Mouse (Mus musculus) limb, embryonic 13.5 days (tissue): ENCODE results near the gene Senp5. TPM values are rescaled to one million over a fixed set of nuclear protein-coding genes. Genes with fewer than 3 reads are reported as not detected.

Source experiments
- ATAC-seq: fragments of 200-750 bp; cut with Nextera tagmentation; 2 replicates; pipeline ENCODE4 v1.8.0; 2017; ENCODE audit warnings: low read depth, moderate number of reproducible peaks, moderate TSS enrichment; ENCODE audit not compliant: low FRiP score
- H3K27ac ChIP-seq: fragments of 300-500 bp; sonication (generic); 2 replicates; pipeline ENCODE4 v1.5.1; 2015; ENCODE audit warnings: inconsistent platforms, mild to moderate bottlenecking, moderate library complexity
- H3K27me3 ChIP-seq: fragments of 300-500 bp; sonication (generic); 2 replicates; pipeline ENCODE4 v1.6.1; 2015; ENCODE audit warnings: mild to moderate bottlenecking, inconsistent platforms
- H3K36me3 ChIP-seq: fragments of 300-500 bp; sonication (generic); 2 replicates; pipeline ENCODE4 v1.6.1; 2015; ENCODE audit warnings: inconsistent platforms, mild to moderate bottlenecking, moderate library complexity
- H3K4me1 ChIP-seq: fragments of 300-500 bp; sonication (generic); 2 replicates; pipeline ENCODE4 v1.6.1; 2015; ENCODE audit warnings: inconsistent platforms
- H3K4me2 ChIP-seq: fragments of 300-500 bp; sonication (generic); replicated peaks from 2 replicates; pipeline ENCODE4 v1.6.1; 2015; ENCODE audit warnings: inconsistent platforms, mild to moderate bottlenecking, moderate library complexity
- H3K4me3 ChIP-seq: fragments of 300-500 bp; sonication (generic); 2 replicates; pipeline ENCODE4 v1.5.1; 2015; ENCODE audit warnings: moderate library complexity, mild to moderate bottlenecking, inconsistent platforms
- H3K9ac ChIP-seq: fragments of 300-500 bp; sonication (generic); 2 replicates; pipeline ENCODE4 v1.6.1; 2015; ENCODE audit warnings: mild to moderate bottlenecking, inconsistent platforms
- H3K9me3 ChIP-seq: fragments of 300-500 bp; sonication (generic); 2 replicates; pipeline ENCODE4 v1.6.1; 2016; ENCODE audit warnings: inconsistent platforms
- whole genome bisulfite sequencing: fragments of 180-500 bp; shearing (Covaris S2); methylation state at CpG from one replicate; pipeline ENCODE4 v1.1.7; 2015; 5-methylcytosine and 5-hydroxymethylcytosine counted together
- polyA plus RNA-seq: library from polyadenylated mRNA; unstranded; fragments of >200 nt; fragmentation: Nextera tagmentation; extraction: Ambion mirVana; gene quantifications from 2 replicates; pipeline ENCODE4 v1.2.1, GENCODE M21; 2015

The Senp5 gene
- polyA plus RNA-seq, result 16.8 and 18.2 TPM in 2 replicates

- peak; percentile 94 for ATAC-seq
- 1% methylated on average over 65 of the region's 66 CpGs for WGBS
Measured at GRCm38 (mm10) chr16:32002509-32003477, at the start of gene Senp5. Gene Senp5, minus strand, starts transcription at chr16:32003287.

GRCm38 (mm10) chr16:32042367-32042766 lies 39.3 kb upstream of the Senp5 start:
- Histone ChIP-seq H3K4me3 (no peak overlapping the region), H3K4me1 (no peaks in the 10 kb centered on the region), H3K27me3 (no peaks in the 10 kb centered on the region), H3K9ac (no peak overlapping the region), H3K4me2 (no peak overlapping the region), H3K9me3 (no peaks in the 10 kb centered on the region), H3K27ac (no peak overlapping the region), H3K36me3 (peaks cover 77% of the 10 kb centered on the region)
- no peak for ATAC-seq
- WGBS, result 93% methylated on average over 4 of the region's 4 CpGs

More at GRCm38 (mm10) chr16:32002509-32003477, at the start of gene Senp5:
- H3K4me1 ChIP-seq, result peaks cover 19% of the 10 kb centered on the region
- peak within 1 kb of the TSS; percentile 97 for H3K9ac ChIP-seq
- peaks cover 8% of the 10 kb centered on the region for H3K36me3 ChIP-seq
- H3K4me2 ChIP-seq, result peak within 1 kb of the TSS; percentile 77
- no peaks in the 10 kb centered on the region for H3K27me3 ChIP-seq
- H3K9me3 ChIP-seq, result no peaks in the 10 kb centered on the region
- H3K27ac ChIP-seq, result peak within 1 kb of the TSS; percentile 33; the same call in 1 of the 2 replicates
- peak within 1 kb of the TSS; percentile 100 for H3K4me3 ChIP-seq

GRCm38 (mm10) chr16:32019678-32020077 lies 16.6 kb upstream of the Senp5 start:
- Histone ChIP-seq H3K27me3 (no peaks in the 10 kb centered on the region), H3K36me3 (peaks cover 76% of the 10 kb centered on the region), H3K4me2 (no peak overlapping the region), H3K9ac (no peak overlapping the region), H3K9me3 (no peaks in the 10 kb centered on the region), H3K4me3 (no peak overlapping the region), H3K4me1 (no peaks in the 10 kb centered on the region), H3K27ac (no peak overlapping the region)
- 88% methylated on average over 9 of the region's 9 CpGs for WGBS
- ATAC-seq, result no peak

- H3K4me1 ChIP-seq, result no peaks in the 10 kb centered on the region
- H3K27me3 ChIP-seq, result no peaks in the 10 kb centered on the region
- H3K4me3 ChIP-seq, result no peak overlapping the region
- ATAC-seq, result no peak
- H3K27ac ChIP-seq, result no peak overlapping the region
- H3K9ac ChIP-seq, result no peak overlapping the region
- 86% methylated on average over 4 of the region's 4 CpGs for WGBS
- H3K9me3 ChIP-seq, result no peaks in the 10 kb centered on the region
- H3K36me3 ChIP-seq, result peaks cover 8% of the 10 kb centered on the region
- no peak overlapping the region for H3K4me2 ChIP-seq
Measured at GRCm38 (mm10) chr16:32010330-32010729, 7.2 kb upstream of the Senp5 start.

GRCm38 (mm10) chr16:32009913-32010312 lies 6.8 kb upstream of the Senp5 start:
- WGBS, result 37% methylated on average over 5 of the region's 5 CpGs
- no peak overlapping the region for H3K4me3 ChIP-seq
- H3K4me2 ChIP-seq, result no peak overlapping the region
- peaks cover 8% of the 10 kb centered on the region for H3K36me3 ChIP-seq
- ATAC-seq, result no peak
- no peaks in the 10 kb centered on the region for H3K9me3 ChIP-seq
- H3K9ac ChIP-seq, result no peak overlapping the region
- no peak overlapping the region for H3K27ac ChIP-seq
- no peaks in the 10 kb centered on the region for H3K4me1 ChIP-seq
- H3K27me3 ChIP-seq, result no peaks in the 10 kb centered on the region

DNA sequence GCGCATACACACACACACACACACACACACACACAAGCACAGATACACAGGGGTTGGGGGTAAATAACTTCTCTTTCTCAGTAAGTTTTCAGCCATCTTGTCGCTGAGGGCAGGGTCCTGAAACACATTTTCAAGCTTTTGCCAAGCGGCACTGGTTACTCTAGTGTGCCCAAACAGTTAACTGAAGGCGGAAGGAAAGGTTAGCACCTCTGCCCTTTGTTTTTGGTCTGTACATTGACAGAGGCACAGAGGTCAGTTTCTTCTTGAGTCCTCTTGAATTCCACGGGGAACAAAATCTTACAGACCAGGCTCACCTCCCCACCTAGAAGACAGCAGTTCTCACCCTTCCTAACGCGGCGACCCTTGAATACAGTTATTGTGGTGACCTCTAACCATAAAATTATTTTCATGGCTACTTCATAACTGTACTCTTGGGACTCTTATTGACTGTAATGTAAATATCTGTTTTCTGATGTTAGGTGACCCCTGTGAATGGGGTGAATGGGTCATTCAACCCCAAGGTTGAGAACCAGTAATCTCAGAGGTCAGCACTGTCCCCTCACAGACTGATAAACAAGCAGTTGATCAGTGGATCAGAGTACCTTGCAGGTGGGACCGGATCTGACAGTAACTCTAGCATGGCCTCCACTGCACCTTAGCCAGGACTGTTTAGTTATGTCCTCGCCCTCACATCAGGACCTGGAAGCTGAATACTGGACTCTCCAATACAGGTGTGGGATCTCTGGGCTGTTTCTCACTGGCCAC lies 5.6 kb upstream of the Senp5 start:
- Histone ChIP-seq H3K4me2 (no peak overlapping the region), H3K9ac (no peak overlapping the region), H3K36me3 (peaks cover 4% of the 10 kb centered on the region), H3K4me1 (peaks cover under 1% of the 10 kb centered on the region; the same call in 1 of the 2 replicates), H3K27me3 (no peaks in the 10 kb centered on the region), H3K9me3 (no peaks in the 10 kb centered on the region), H3K4me3 (no peak overlapping the region), H3K27ac (no peak overlapping the region)
- whole genome bisulfite sequencing, result 72% methylated on average over 10 of the region's 10 CpGs
- ATAC-seq, result no peak

GRCm38 (mm10) chr16:32004731-32005130 lies 1.6 kb upstream of the Senp5 start:
- no peak for ATAC-seq
- Histone ChIP-seq H3K36me3 (peaks cover 4% of the 10 kb centered on the region; the same call in 1 of the 2 replicates), H3K4me1 (peaks cover 19% of the 10 kb centered on the region), H3K4me2 (no peak overlapping the region), H3K27me3 (no peaks in the 10 kb centered on the region), H3K27ac (no peak overlapping the region), H3K4me3 (no peak overlapping the region), H3K9me3 (no peaks in the 10 kb centered on the region), H3K9ac (no peak overlapping the region)
- 95% methylated on average over 3 of the region's 3 CpGs for WGBS

GRCm38 (mm10) chr16:31996371-31996770 lies 6.7 kb downstream of the Senp5 start:
- H3K4me3 ChIP-seq, result no peak overlapping the region
- whole genome bisulfite sequencing, result 90% methylated on average over 5 of the region's 5 CpGs
- H3K27ac ChIP-seq, result no peak overlapping the region
- H3K27me3 ChIP-seq, result no peaks in the 10 kb centered on the region
- H3K4me1 ChIP-seq, result peaks cover 4% of the 10 kb centered on the region; the same call in 1 of the 2 replicates
- H3K36me3 ChIP-seq, result peaks cover 41% of the 10 kb centered on the region
- H3K4me2 ChIP-seq, result no peak overlapping the region
- no peak overlapping the region for H3K9ac ChIP-seq
- H3K9me3 ChIP-seq, result no peaks in the 10 kb centered on the region
- ATAC-seq, result no peak

GRCm38 (mm10) chr16:31993946-31994345 lies 9.1 kb downstream of the Senp5 start:
- ATAC-seq, result no peak
- no peaks in the 10 kb centered on the region for H3K27me3 ChIP-seq
- H3K36me3 ChIP-seq, result peaks cover 50% of the 10 kb centered on the region

GRCm38 (mm10) chr16:31993195-31993594 lies 9.9 kb downstream of the Senp5 start:
- Histone ChIP-seq H3K27ac (no peak overlapping the region), H3K36me3 (peaks cover 53% of the 10 kb centered on the region), H3K9me3 (no peaks in the 10 kb centered on the region), H3K4me2 (no peak overlapping the region), H3K9ac (no peak overlapping the region), H3K27me3 (no peaks in the 10 kb centered on the region), H3K4me3 (no peak overlapping the region), H3K4me1 (no peaks in the 10 kb centered on the region)
- ATAC-seq, result no peak
- 96% methylated on average over 4 of the region's 4 CpGs for WGBS

More at GRCm38 (mm10) chr16:31993946-31994345, 9.1 kb downstream of the Senp5 start:
- H3K4me2 ChIP-seq, result no peak overlapping the region
- no peak overlapping the region for H3K4me3 ChIP-seq
- H3K9ac ChIP-seq, result no peak overlapping the region
- no peaks in the 10 kb centered on the region for H3K9me3 ChIP-seq
- no peak overlapping the region for H3K27ac ChIP-seq
- H3K4me1 ChIP-seq, result no peaks in the 10 kb centered on the region

- Histone ChIP-seq H3K4me1 (no peaks in the 10 kb centered on the region), H3K4me3 (no peak overlapping the region), H3K27me3 (no peaks in the 10 kb centered on the region), H3K4me2 (no peak overlapping the region), H3K9me3 (no peaks in the 10 kb centered on the region), H3K9ac (no peak overlapping the region), H3K36me3 (peaks cover 62% of the 10 kb centered on the region), H3K27ac (no peak overlapping the region)
- ATAC-seq, result no peak
- WGBS, result 60% methylated on average over 1 of the region's 1 CpGs
Measured at GRCm38 (mm10) chr16:31992039-31992438, 11.0 kb downstream of the Senp5 start.

GRCm38 (mm10) chr16:31980946-31981345 lies 22.1 kb downstream of the Senp5 start:
- 78% methylated on average over 5 of the region's 5 CpGs for WGBS
- H3K9ac ChIP-seq, result no peak overlapping the region
- no peaks in the 10 kb centered on the region for H3K27me3 ChIP-seq
- H3K4me3 ChIP-seq, result no peak overlapping the region
- no peaks in the 10 kb centered on the region for H3K9me3 ChIP-seq
- H3K4me1 ChIP-seq, result no peaks in the 10 kb centered on the region
- ATAC-seq, result no peak
- H3K36me3 ChIP-seq, result peaks cover 57% of the 10 kb centered on the region
- H3K4me2 ChIP-seq, result no peak overlapping the region
- no peak overlapping the region for H3K27ac ChIP-seq
